Mouse (Mus musculus) c-Kit-positive CD71-negative TER-119-negative erythroid progenitor cells, embryonic 14.5 days (primary cell): ENCODE results near the gene Vamp5.

Experiments used
- DNase-seq: peaks from one replicate; pipeline ENCODE4 v3.0.0-alpha.2; 2013; ENCODE audit warnings: low read depth

Vamp5 gene

GRCm38 (mm10) chr6:72389471-72389940, 9.2 kb upstream of the Vamp5 start:
- no peak for DNase-seq

- no peak for DNase-seq
Observed at GRCm38 (mm10) chr6:72388791-72389329, 8.6 kb upstream of the Vamp5 start.

- no peak for DNase-seq
Observed at GRCm38 (mm10) chr6:72388266-72388665, 8.0 kb upstream of the Vamp5 start.

- no peak for DNase-seq
Observed at GRCm38 (mm10) chr6:72387816-72388215, 7.5 kb upstream of the Vamp5 start.

GRCm38 (mm10) chr6:72386561-72386960, 6.3 kb upstream of the Vamp5 start:
- DNase-seq = no peak

GRCm38 (mm10) chr6:72385258-72385657, 5.0 kb upstream of the Vamp5 start:
- no peak for DNase-seq

- peak; percentile 22 for DNase-seq
Observed at GRCm38 (mm10) chr6:72383952-72384351, 3.7 kb upstream of the Vamp5 start.

GRCm38 (mm10) chr6:72383142-72383820, 3.0 kb upstream of the Vamp5 start:
- no peak for DNase-seq

GRCm38 (mm10) chr6:72382494-72382893, 2.2 kb upstream of the Vamp5 start:
- no peak for DNase-seq

GRCm38 (mm10) chr6:72379377-72380130, 714 bp downstream of the Vamp5 start:
- peak; percentile 30 for DNase-seq

- no peak for DNase-seq
Observed at GRCm38 (mm10) chr6:72378510-72379234, 1.6 kb downstream of the Vamp5 start.

GRCm38 (mm10) chr6:72374820-72375563, 5.3 kb downstream of the Vamp5 start:
- peak; percentile 31 for DNase-seq

- no peak for DNase-seq
Observed at GRCm38 (mm10) chr6:72374206-72374605, 6.1 kb downstream of the Vamp5 start.

GRCm38 (mm10) chr6:72373184-72373583, 7.1 kb downstream of the Vamp5 start:
- DNase-seq = no peak

- DNase-seq = no peak
Observed at GRCm38 (mm10) chr6:72371571-72371970, 8.7 kb downstream of the Vamp5 start.

- no peak for DNase-seq
Observed at GRCm38 (mm10) chr6:72371147-72371546, 9.1 kb downstream of the Vamp5 start.

GRCm38 (mm10) chr6:72370091-72370490, 10.2 kb downstream of the Vamp5 start:
- no peak for DNase-seq

- DNase-seq = no peak
Observed at GRCm38 (mm10) chr6:72369557-72369956, 10.7 kb downstream of the Vamp5 start.

GRCm38 (mm10) chr6:72367460-72367974, 12.8 kb downstream of the Vamp5 start:
- no peak for DNase-seq

- no peak for DNase-seq
Observed at GRCm38 (mm10) chr6:72366844-72367443, 13.3 kb downstream of the Vamp5 start, which contains the start of gene Rnf181. Rnf181 (minus strand) TSS chr6:72366956.

GRCm38 (mm10) chr6:72366304-72366703, 14.0 kb downstream of the Vamp5 start:
- DNase-seq = no peak
